In genomic region chr8:122050620-122051019, GRCm38 (mm10) we compare ENCODE assay signal across 23 mouse cellular contexts.
DNase-seq lines count a peak whose midpoint lies in the region; ATAC-seq and TF ChIP-seq lines count a peak whose summit lies in the region.
"Had no signal": no experiment of that assay in that cellular context is flagged by ENCODE, and none has a peak within 500 bp of the region (broad histone marks: within the 10 kb centered on the region; RNA-seq: fewer than 3 reads in every experiment).

No protein-coding gene starts in this region.

- H3K4me1 ChIP-seq in lung, embryonic 16.5 days (replicated peaks; ENCODE audit: control insufficient read depth, insufficient read depth, low read length), result no peaks in the 10 kb centered on the region
- H3K4me1 ChIP-seq in lung, adult 2 months (ENCODE audit: control insufficient read depth, insufficient read depth, low read length), result no peaks in the 10 kb centered on the region
- no peaks in the 10 kb centered on the region for H3K4me1 ChIP-seq in hindbrain, postnatal 0 days (ENCODE audit: insufficient read depth, low read length)

- TF ChIP-seq CTCF in gastrocnemius, adult 2 months (IDR thresholded peaks at IDR 0.05), result no peak
- TF ChIP-seq CTCF in lung, adult 2 months (IDR thresholded peaks at IDR 0.05; ENCODE audit: insufficient read depth, low read length), result no peak
- no peak for TF ChIP-seq CTCF in hindbrain, postnatal 0 days (IDR thresholded peaks at IDR 0.05; ENCODE audit: low read depth)

- no peak overlapping the region for H3K9ac ChIP-seq in lung, embryonic 16.5 days (ENCODE audit: low read length)
- no peak overlapping the region for H3K9ac ChIP-seq in hindbrain, postnatal 0 days (replicated peaks; ENCODE audit: low read length)
- H3K9ac ChIP-seq: embryonic facial prominence, embryonic 13.5 days; forebrain, embryonic 12.5 days; hindbrain, embryonic 15.5 days; limb, embryonic 12.5 days; liver, postnatal 0 days had no signal

- 70% methylated on average over 9 of the region's 9 CpGs for WGBS in lung, embryonic 16.5 days
- WGBS in lung, adult 2 months, result 69% methylated on average over 9 of the region's 9 CpGs
- 76% methylated on average over 9 of the region's 9 CpGs for WGBS in hindbrain, postnatal 0 days

- H3K9me3 ChIP-seq in lung, embryonic 16.5 days (ENCODE audit: control insufficient read depth, low read length), result no peaks in the 10 kb centered on the region
- no peaks in the 10 kb centered on the region for H3K9me3 ChIP-seq in hindbrain, postnatal 0 days (ENCODE audit: low read length)
- H3K9me3 ChIP-seq: embryonic facial prominence, embryonic 13.5 days; forebrain, embryonic 12.5 days; hindbrain, embryonic 15.5 days; limb, embryonic 12.5 days; midbrain, embryonic 10.5 days had no signal

- H3K4me3 ChIP-seq in gastrocnemius, adult 2 months, result no peak overlapping the region
- H3K4me3 ChIP-seq in lung, embryonic 16.5 days (ENCODE audit: low read length), result no peak overlapping the region
- no peak overlapping the region for H3K4me3 ChIP-seq in lung, adult 2 months (replicated peaks; ENCODE audit: extremely low read depth, low read depth, low read length)
- no peak overlapping the region for H3K4me3 ChIP-seq in hindbrain, postnatal 0 days (ENCODE audit: low read length)
- H3K4me3 ChIP-seq: embryonic facial prominence, embryonic 13.5 days; erythroblast, embryonic 14.5 days; forebrain, embryonic 12.5 days; hindbrain, embryonic 15.5 days; limb, embryonic 12.5 days; midbrain, embryonic 10.5 days had no signal

- no peaks in the 10 kb centered on the region for H3K36me3 ChIP-seq in lung, embryonic 16.5 days (ENCODE audit: control insufficient read depth, insufficient read depth, low read length)
- H3K36me3 ChIP-seq in hindbrain, postnatal 0 days (ENCODE audit: insufficient read depth, low read length), result no peaks in the 10 kb centered on the region
- H3K36me3 ChIP-seq: embryonic facial prominence, embryonic 13.5 days; forebrain, embryonic 12.5 days; hindbrain, embryonic 15.5 days; limb, embryonic 12.5 days; midbrain, embryonic 10.5 days had no signal

- H3K27ac ChIP-seq in gastrocnemius, adult 2 months, result no peak overlapping the region
- H3K27ac ChIP-seq in lung, embryonic 16.5 days (ENCODE audit: low read length), result no peak overlapping the region
- no peak overlapping the region for H3K27ac ChIP-seq in hindbrain, postnatal 0 days
- H3K27ac ChIP-seq: embryonic facial prominence, embryonic 13.5 days; forebrain, embryonic 12.5 days; hindbrain, embryonic 15.5 days; limb, embryonic 12.5 days; macrophage; midbrain, embryonic 10.5 days had no signal

- no peak overlapping the region for H3K4me2 ChIP-seq in lung, embryonic 16.5 days (ENCODE audit: low read depth, low read length)
- no peak overlapping the region for H3K4me2 ChIP-seq in hindbrain, postnatal 0 days (ENCODE audit: low read depth, low read length)
- H3K4me2 ChIP-seq: embryonic facial prominence, embryonic 13.5 days; forebrain, embryonic 12.5 days; hindbrain, embryonic 15.5 days; limb, embryonic 12.5 days; liver, embryonic 11.5 days had no signal

- ATAC-seq in lung, embryonic 16.5 days (ENCODE audit: low read depth), result peak; percentile 39; the same call in 1 of the 2 replicates
- ATAC-seq in hindbrain, postnatal 0 days, result no peak
- ATAC-seq: intestine, embryonic 16.5 days; liver, postnatal 0 days; midbrain, embryonic 16.5 days had no signal

- intact Hi-C loops in gastrocnemius, adult 2 months (cut with DNase I), result no loop called here

- DNase-seq in gastrocnemius, adult 2 months, result peak; percentile 43
- DNase-seq in gastrocnemius, adult 18-20 months (ENCODE audit: low spot score), result no peak
- DNase-seq in lung, adult 2 months, result no peak
- DNase-seq in cerebellum, adult 9-10 months, result peak; percentile 68
- no peak for DNase-seq in layer of hippocampus, postnatal 10 days (ENCODE audit: low spot score in 2 of 2)
- no peak for DNase-seq in hindbrain, postnatal 0 days (ENCODE audit: low spot score)
- DNase-seq: adrenal gland, postnatal 10 days; embryo, embryonic 11 days; heart, adult 18-20 months; kidney, adult 9 months; kidney, postnatal 14 days; liver, postnatal 0 days had no signal

- TF ChIP-seq POLR2A in lung, adult 2 months (IDR thresholded peaks at IDR 0.05; ENCODE audit: borderline replicate concordance, extremely low read depth, low read depth, low read length), result no peak

- H3K27me3 ChIP-seq in lung, embryonic 16.5 days (ENCODE audit: control insufficient read depth, insufficient read depth, low read depth, low read length), result no peaks in the 10 kb centered on the region
- no peaks in the 10 kb centered on the region for H3K27me3 ChIP-seq in hindbrain, postnatal 0 days (ENCODE audit: insufficient read depth, low read length)
- H3K27me3 ChIP-seq: embryonic facial prominence, embryonic 13.5 days; forebrain, embryonic 12.5 days; hindbrain, embryonic 15.5 days had no signal

Comparison
In these comparisons a context has a peak if more than half of its experiments do, and no peak if none do; other contexts are left out.
1. DNase-seq: peak in gastrocnemius, adult 2 months (single experiment) and cerebellum, adult 9-10 months (single experiment); none in gastrocnemius, adult 18-20 months (single experiment), lung, adult 2 months (single experiment), layer of hippocampus, postnatal 10 days (0 of 2) and hindbrain, postnatal 0 days (single experiment).